Mouse (Mus musculus) forebrain, embryonic 14.5 days (tissue): Measurements from ENCODE around the gene Mis12. TPM values are rescaled to one million over a fixed set of nuclear protein-coding genes. Genes with fewer than 3 reads are reported as not detected.

Source experiments
- ATAC-seq: fragments of 200-750 bp; cut with Nextera tagmentation; 2 replicates; pipeline ENCODE4 v1.8.0; 2017; ENCODE audit warnings: mild to moderate bottlenecking, moderate library complexity
- DNase-seq: peaks from one replicate; pipeline ENCODE4 v3.0.0-alpha.2; 2015; ENCODE audit warnings: low spot score
- H3K27ac ChIP-seq: fragments of 300-500 bp; sonication (generic); 2 replicates; pipeline ENCODE4 v1.5.1; 2014; ENCODE audit warnings: low read depth, mild to moderate bottlenecking, control low read depth, low read length, moderate library complexity
- H3K27me3 ChIP-seq: fragments of 300-500 bp; sonication (generic); replicated peaks from 2 replicates; pipeline ENCODE4 v1.6.1; 2014; ENCODE audit warnings: low read length, control low read depth, mixed read lengths; ENCODE audit not compliant: control insufficient read depth, insufficient read depth
- H3K36me3 ChIP-seq: fragments of 300-500 bp; sonication (generic); 2 replicates; pipeline ENCODE4 v1.6.1; 2014; ENCODE audit warnings: low read length, control low read depth; ENCODE audit not compliant: control insufficient read depth, insufficient read depth
- H3K4me1 ChIP-seq: fragments of 300-500 bp; sonication (generic); 2 replicates; pipeline ENCODE4 v1.6.1; 2014; ENCODE audit warnings: antibody characterized with exemption, low read length, control low read depth; ENCODE audit not compliant: control insufficient read depth, insufficient read depth
- H3K4me2 ChIP-seq: fragments of 300-500 bp; sonication (generic); 2 replicates; pipeline ENCODE4 v1.6.1; 2014; ENCODE audit warnings: mild to moderate bottlenecking, control low read depth, low read length
- H3K4me3 ChIP-seq: fragments of 300-500 bp; sonication (generic); 2 replicates; pipeline ENCODE4 v1.5.1; 2014; ENCODE audit warnings: low read depth, low read length, control low read depth
- H3K9ac ChIP-seq: fragments of 300-500 bp; sonication (generic); 2 replicates; pipeline ENCODE4 v1.6.1; 2014; ENCODE audit warnings: mild to moderate bottlenecking, low read length, control low read depth, moderate library complexity
- H3K9me3 ChIP-seq: fragments of 300-500 bp; sonication (generic); replicated peaks from 2 replicates; pipeline ENCODE4 v1.6.1; 2016; ENCODE audit warnings: low read length, control low read depth, mixed read lengths; ENCODE audit not compliant: control insufficient read depth
- WGBS: fragments of 180-500 bp; shearing (Covaris S2); extraction: QIAGEN DNeasy Blood & Tissue Kit; methylation state at CpG from one replicate; pipeline ENCODE4 v1.1.7; 2014; 5-methylcytosine and 5-hydroxymethylcytosine counted together
- polyA plus RNA-seq: library from polyadenylated mRNA; unstranded; fragments of >200 nt; fragmentation: Nextera tagmentation; extraction: Ambion mirVana; gene quantifications from 2 replicates; pipeline ENCODE4 v1.2.1, GENCODE M21; 2014

The Mis12 gene
- polyA plus RNA-seq, 1 experiment from 2014 or later: 25.8 TPM

GRCm38 (mm10) chr11:71007831-71008230, 11.6 kb upstream of the Mis12 start:
- Histone ChIP-seq H3K4me3 (no peak overlapping the region), H3K36me3 (peaks cover 50% of the 10 kb centered on the region), H3K27ac (no peak overlapping the region), H3K9ac (no peak overlapping the region), H3K9me3 (no peaks in the 10 kb centered on the region), H3K27me3 (no peaks in the 10 kb centered on the region), H3K4me2 (no peak overlapping the region), H3K4me1 (peaks cover 7% of the 10 kb centered on the region)
- no peak for ATAC-seq
- 93% methylated on average over 7 of the region's 7 CpGs for WGBS
- no peak for DNase-seq

GRCm38 (mm10) chr11:71008321-71008720, 11.1 kb upstream of the Mis12 start:
- peaks cover 2% of the 10 kb centered on the region for H3K4me1 ChIP-seq
- H3K27me3 ChIP-seq: no peaks in the 10 kb centered on the region
- H3K36me3 ChIP-seq: peaks cover 53% of the 10 kb centered on the region
- H3K9me3 ChIP-seq: no peaks in the 10 kb centered on the region
- DNase-seq (no peak), ATAC-seq (no peak)
- no peak overlapping the region for H3K4me3 ChIP-seq
- WGBS: 91% methylated on average over 3 of the region's 3 CpGs
- H3K9ac ChIP-seq: no peak overlapping the region
- H3K4me2 ChIP-seq: no peak overlapping the region
- no peak overlapping the region for H3K27ac ChIP-seq

GRCm38 (mm10) chr11:71012743-71013142, 6.7 kb upstream of the Mis12 start:
- Histone ChIP-seq H3K27ac (no peak overlapping the region), H3K9me3 (no peaks in the 10 kb centered on the region), H3K36me3 (peaks cover 59% of the 10 kb centered on the region), H3K4me3 (no peak overlapping the region), H3K27me3 (no peaks in the 10 kb centered on the region), H3K4me1 (peaks cover 12% of the 10 kb centered on the region), H3K9ac (no peak overlapping the region), H3K4me2 (no peak overlapping the region)
- DNase-seq: no peak
- ATAC-seq: no peak
- WGBS: 90% methylated on average over 7 of the region's 7 CpGs

GRCm38 (mm10) chr11:71017051-71017450, 2.4 kb upstream of the Mis12 start:
- Histone ChIP-seq H3K27ac (no peak overlapping the region), H3K36me3 (peaks cover 20% of the 10 kb centered on the region), H3K4me3 (no peak overlapping the region), H3K4me1 (peaks cover 27% of the 10 kb centered on the region), H3K27me3 (no peaks in the 10 kb centered on the region), H3K4me2 (0 out of 2 replicates have a peak overlapping the region, but pooled peaks have one; percentile 5), H3K9me3 (no peaks in the 10 kb centered on the region), H3K9ac (no peak overlapping the region)
- DNase-seq (no peak), ATAC-seq (no peak)
- 88% methylated on average over 1 of the region's 1 CpGs for WGBS

- Histone ChIP-seq H3K4me1 (peaks cover 34% of the 10 kb centered on the region), H3K9ac (peak overlapping the region; percentile 79), H3K36me3 (peaks cover 10% of the 10 kb centered on the region), H3K4me2 (peak overlapping the region; percentile 82), H3K27ac (peak overlapping the region; percentile 45), H3K4me3 (peak overlapping the region; percentile 70), H3K27me3 (no peaks in the 10 kb centered on the region), H3K9me3 (no peaks in the 10 kb centered on the region)
- ATAC-seq (peak; percentile 31; the same call in 1 of the 2 replicates), DNase-seq (no peak)
- WGBS: 6% methylated on average over 28 of the region's 28 CpGs
Measured at GRCm38 (mm10) chr11:71018416-71019200, 803 bp upstream of the Mis12 start.

- H3K4me3 ChIP-seq: no peak overlapping the region
- H3K4me1 ChIP-seq: peaks cover 9% of the 10 kb centered on the region; the same call in 1 of the 2 replicates
- no peak overlapping the region for H3K27ac ChIP-seq
- H3K36me3 ChIP-seq: peaks cover 43% of the 10 kb centered on the region
- no peak overlapping the region for H3K4me2 ChIP-seq
- H3K9ac ChIP-seq: no peak overlapping the region
- ATAC-seq (no peak), DNase-seq (no peak)
- WGBS: 80% methylated on average over 3 of the region's 3 CpGs
- no peaks in the 10 kb centered on the region for H3K9me3 ChIP-seq
- no peaks in the 10 kb centered on the region for H3K27me3 ChIP-seq
Measured at GRCm38 (mm10) chr11:71028280-71028679, 8.9 kb downstream of the Mis12 start.

GRCm38 (mm10) chr11:71029403-71030118, 10.2 kb downstream of the Mis12 start:
- H3K27ac ChIP-seq: no peak overlapping the region
- peaks cover 12% of the 10 kb centered on the region; the same call in 1 of the 2 replicates for H3K4me1 ChIP-seq
- DNase-seq (no peak), ATAC-seq (no peak)
- H3K36me3 ChIP-seq: peaks cover 41% of the 10 kb centered on the region
- no peaks in the 10 kb centered on the region for H3K9me3 ChIP-seq
- no peak overlapping the region for H3K9ac ChIP-seq
- no peak overlapping the region for H3K4me2 ChIP-seq
- WGBS: 78% methylated on average over 3 of the region's 3 CpGs
- H3K4me3 ChIP-seq: no peak overlapping the region
- no peaks in the 10 kb centered on the region for H3K27me3 ChIP-seq

- no peak for ATAC-seq
- peaks cover 12% of the 10 kb centered on the region; the same call in 1 of the 2 replicates for H3K4me1 ChIP-seq
Measured at GRCm38 (mm10) chr11:71032070-71032469, 12.7 kb downstream of the Mis12 start.

More at GRCm38 (mm10) chr11:71032070-71032469, 12.7 kb downstream of the Mis12 start:
- no peaks in the 10 kb centered on the region for H3K9me3 ChIP-seq
- DNase-seq: peak; percentile 13
- H3K36me3 ChIP-seq: peaks cover 17% of the 10 kb centered on the region
- peak overlapping the region; percentile 75 for H3K4me3 ChIP-seq
- H3K9ac ChIP-seq: peak overlapping the region; percentile 95
- peak overlapping the region; percentile 60 for H3K4me2 ChIP-seq
- peak overlapping the region; percentile 98 for H3K27ac ChIP-seq
- 51% methylated on average over 7 of the region's 7 CpGs for WGBS
- no peaks in the 10 kb centered on the region for H3K27me3 ChIP-seq
